Mouse (Mus musculus) hindbrain, embryonic 13.5 days (tissue): ENCODE results near the gene Fam102b. TPM values are rescaled to one million over a fixed set of nuclear protein-coding genes. Genes with fewer than 3 reads are reported as not detected.

Experiments used
- ATAC-seq: fragments of 200-750 bp; cut with Nextera tagmentation; 2 replicates; pipeline ENCODE4 v1.8.0; 2017; ENCODE audit warnings: moderate TSS enrichment; ENCODE audit not compliant: low FRiP score
- H3K27ac ChIP-seq: fragments of 300-500 bp; sonication (generic); 2 replicates; pipeline ENCODE4 v1.5.1; 2015; ENCODE audit warnings: inconsistent platforms, mild to moderate bottlenecking, moderate library complexity
- H3K27me3 ChIP-seq: fragments of 300-500 bp; sonication (generic); 2 replicates; pipeline ENCODE4 v1.6.1; 2015; ENCODE audit warnings: mild to moderate bottlenecking, inconsistent platforms
- H3K36me3 ChIP-seq: fragments of 300-500 bp; sonication (generic); 2 replicates; pipeline ENCODE4 v1.6.1; 2015; ENCODE audit warnings: mild to moderate bottlenecking, inconsistent platforms
- H3K4me1 ChIP-seq: fragments of 300-500 bp; sonication (generic); replicated peaks from 2 replicates; pipeline ENCODE4 v1.6.1; 2015; ENCODE audit warnings: inconsistent platforms
- H3K4me2 ChIP-seq: fragments of 300-500 bp; sonication (generic); 2 replicates; pipeline ENCODE4 v1.6.1; 2015; ENCODE audit warnings: inconsistent platforms, mild to moderate bottlenecking, moderate library complexity
- H3K4me3 ChIP-seq: fragments of 300-500 bp; sonication (generic); 2 replicates; pipeline ENCODE4 v1.5.1; 2015; ENCODE audit warnings: mild to moderate bottlenecking, inconsistent platforms
- H3K9ac ChIP-seq: fragments of 300-500 bp; sonication (generic); 2 replicates; pipeline ENCODE4 v1.6.1; 2015; ENCODE audit warnings: mild to moderate bottlenecking, inconsistent platforms
- H3K9me3 ChIP-seq: fragments of 300-500 bp; sonication (generic); 2 replicates; pipeline ENCODE4 v1.6.1; 2016; ENCODE audit warnings: inconsistent platforms
- WGBS: fragments of 180-500 bp; shearing (Covaris S2); methylation state at CpG from one replicate; pipeline ENCODE4 v1.1.7; 2015; 5-methylcytosine and 5-hydroxymethylcytosine counted together
- polyA plus RNA-seq: library from polyadenylated mRNA; unstranded; fragments of >200 nt; fragmentation: Nextera tagmentation; extraction: Ambion mirVana; gene quantifications from 2 replicates; pipeline ENCODE4 v1.2.1, GENCODE M21; 2015

Fam102b gene
- polyA plus RNA-seq, result 10.0 and 10.1 TPM in 2 replicates

GRCm38 (mm10) chr3:109027515-109027987 lies at the start of gene Fam102b:
Gene Fam102b (minus strand): TSS chr3:109027607.
- H3K27ac ChIP-seq, result peak within 1 kb of the TSS; percentile 90
- no peaks in the 10 kb centered on the region for H3K9me3 ChIP-seq
- peaks cover 34% of the 10 kb centered on the region for H3K4me1 ChIP-seq
- H3K4me3 ChIP-seq, result peak within 1 kb of the TSS; percentile 76
- H3K36me3 ChIP-seq, result no peaks in the 10 kb centered on the region
- no peaks in the 10 kb centered on the region for H3K27me3 ChIP-seq
- H3K9ac ChIP-seq, result peak within 1 kb of the TSS; percentile 88
- H3K4me2 ChIP-seq, result peak within 1 kb of the TSS; percentile 67
- 1% methylated on average over 23 of the region's 54 CpGs for WGBS
- ATAC-seq, result peak; percentile 87

- Histone ChIP-seq H3K27ac (no peak overlapping the region), H3K27me3 (no peaks in the 10 kb centered on the region), H3K9ac (no peak overlapping the region), H3K4me3 (no peak overlapping the region), H3K4me1 (no peaks in the 10 kb centered on the region), H3K9me3 (no peaks in the 10 kb centered on the region), H3K36me3 (no peaks in the 10 kb centered on the region), H3K4me2 (no peak overlapping the region)
- no peak for ATAC-seq
- 2% methylated on average over 6 of the region's 6 CpGs for WGBS
Observed at GRCm38 (mm10) chr3:109062989-109063388, 35.6 kb upstream of the Fam102b start.

- no peak overlapping the region for H3K4me3 ChIP-seq
- H3K9me3 ChIP-seq, result no peaks in the 10 kb centered on the region
- H3K36me3 ChIP-seq, result no peaks in the 10 kb centered on the region
- no peak overlapping the region for H3K27ac ChIP-seq
- 77% methylated on average over 7 of the region's 7 CpGs for WGBS
- H3K9ac ChIP-seq, result no peak overlapping the region
- H3K4me2 ChIP-seq, result no peak overlapping the region
- ATAC-seq, result no peak
- H3K4me1 ChIP-seq, result no peaks in the 10 kb centered on the region
- H3K27me3 ChIP-seq, result no peaks in the 10 kb centered on the region
Observed at GRCm38 (mm10) chr3:109062391-109062790, 35.0 kb upstream of the Fam102b start.

- WGBS, result 78% methylated on average over 8 of the region's 8 CpGs
- H3K27me3 ChIP-seq, result no peaks in the 10 kb centered on the region
- H3K27ac ChIP-seq, result no peak overlapping the region
- no peaks in the 10 kb centered on the region for H3K36me3 ChIP-seq
- no peak overlapping the region for H3K4me3 ChIP-seq
- H3K9ac ChIP-seq, result no peak overlapping the region
- no peak for ATAC-seq
- H3K4me2 ChIP-seq, result no peak overlapping the region
- H3K4me1 ChIP-seq, result no peaks in the 10 kb centered on the region
- H3K9me3 ChIP-seq, result no peaks in the 10 kb centered on the region
Observed at GRCm38 (mm10) chr3:109059903-109060302, 32.5 kb upstream of the Fam102b start.

- Histone ChIP-seq H3K27ac (no peak overlapping the region), H3K4me3 (no peak overlapping the region), H3K36me3 (no peaks in the 10 kb centered on the region), H3K9ac (no peak overlapping the region), H3K4me1 (peaks cover 3% of the 10 kb centered on the region; the same call in 1 of the 2 replicates), H3K27me3 (no peaks in the 10 kb centered on the region), H3K9me3 (no peaks in the 10 kb centered on the region), H3K4me2 (no peak overlapping the region)
- 86% methylated on average over 6 of the region's 6 CpGs for WGBS
- no peak for ATAC-seq
Observed at GRCm38 (mm10) chr3:109051946-109052331, 24.5 kb upstream of the Fam102b start.

GRCm38 (mm10) chr3:109051056-109051945 lies 23.9 kb upstream of the Fam102b start:
- Histone ChIP-seq H3K4me2 (no peak overlapping the region), H3K4me3 (no peak overlapping the region), H3K9ac (no peak overlapping the region), H3K27me3 (no peaks in the 10 kb centered on the region), H3K4me1 (peaks cover 3% of the 10 kb centered on the region; the same call in 1 of the 2 replicates), H3K36me3 (no peaks in the 10 kb centered on the region), H3K27ac (no peak overlapping the region), H3K9me3 (no peaks in the 10 kb centered on the region)
- WGBS, result 61% methylated on average over 11 of the region's 11 CpGs
- ATAC-seq, result no peak

GRCm38 (mm10) chr3:109047707-109048283 lies 20.4 kb upstream of the Fam102b start:
- no peak for ATAC-seq
- Histone ChIP-seq H3K4me2 (no peak overlapping the region), H3K9me3 (no peaks in the 10 kb centered on the region), H3K36me3 (no peaks in the 10 kb centered on the region), H3K27me3 (no peaks in the 10 kb centered on the region), H3K4me1 (peaks cover 3% of the 10 kb centered on the region; the same call in 1 of the 2 replicates), H3K27ac (no peak overlapping the region), H3K9ac (no peak overlapping the region), H3K4me3 (no peak overlapping the region)
- 40% methylated on average over 6 of the region's 6 CpGs for WGBS

- Histone ChIP-seq H3K4me3 (no peak overlapping the region), H3K27me3 (no peaks in the 10 kb centered on the region), H3K4me2 (no peak overlapping the region), H3K4me1 (peaks cover 2% of the 10 kb centered on the region; the same call in 1 of the 2 replicates), H3K9ac (no peak overlapping the region), H3K36me3 (no peaks in the 10 kb centered on the region), H3K27ac (no peak overlapping the region), H3K9me3 (no peaks in the 10 kb centered on the region)
- WGBS, result 93% methylated on average over 3 of the region's 3 CpGs
- ATAC-seq, result no peak
Observed at GRCm38 (mm10) chr3:109046428-109046827, 19.0 kb upstream of the Fam102b start.

- H3K27me3 ChIP-seq, result no peaks in the 10 kb centered on the region
- no peak for ATAC-seq
- H3K4me3 ChIP-seq, result no peak overlapping the region
- H3K27ac ChIP-seq, result no peak overlapping the region
- WGBS, result 45% methylated on average over 7 of the region's 7 CpGs
- H3K4me2 ChIP-seq, result no peak overlapping the region
- no peaks in the 10 kb centered on the region for H3K9me3 ChIP-seq
- no peaks in the 10 kb centered on the region for H3K36me3 ChIP-seq
- no peaks in the 10 kb centered on the region for H3K4me1 ChIP-seq
- H3K9ac ChIP-seq, result no peak overlapping the region
Observed at GRCm38 (mm10) chr3:109043395-109043794, 16.0 kb upstream of the Fam102b start.

GRCm38 (mm10) chr3:109040908-109041307 lies 13.5 kb upstream of the Fam102b start:
- Histone ChIP-seq H3K4me1 (no peaks in the 10 kb centered on the region), H3K9ac (no peak overlapping the region), H3K27ac (no peak overlapping the region), H3K9me3 (no peaks in the 10 kb centered on the region), H3K4me2 (no peak overlapping the region), H3K27me3 (no peaks in the 10 kb centered on the region), H3K4me3 (no peak overlapping the region), H3K36me3 (no peaks in the 10 kb centered on the region)
- ATAC-seq, result no peak
- WGBS, result 84% methylated on average over 4 of the region's 4 CpGs

GRCm38 (mm10) chr3:109034411-109034810 lies 7.0 kb upstream of the Fam102b start:
- whole genome bisulfite sequencing, result 88% methylated on average over 1 of the region's 1 CpGs
- ATAC-seq, result no peak
- Histone ChIP-seq H3K9ac (no peak overlapping the region), H3K36me3 (no peaks in the 10 kb centered on the region), H3K9me3 (no peaks in the 10 kb centered on the region), H3K27ac (no peak overlapping the region), H3K4me3 (no peak overlapping the region), H3K27me3 (no peaks in the 10 kb centered on the region), H3K4me2 (no peak overlapping the region), H3K4me1 (0 out of 2 replicates have a peak, but pooled peaks cover 3% of the 10 kb centered on the region)

GRCm38 (mm10) chr3:109032306-109032705 lies 4.9 kb upstream of the Fam102b start:
- no peak for ATAC-seq
- WGBS, result 71% methylated on average over 2 of the region's 2 CpGs

More at GRCm38 (mm10) chr3:109032306-109032705, 4.9 kb upstream of the Fam102b start:
- Histone ChIP-seq H3K4me3 (no peak overlapping the region), H3K4me2 (no peak overlapping the region), H3K36me3 (no peaks in the 10 kb centered on the region), H3K4me1 (0 out of 2 replicates have a peak, but pooled peaks cover 3% of the 10 kb centered on the region), H3K27ac (no peak overlapping the region), H3K27me3 (no peaks in the 10 kb centered on the region), H3K9ac (no peak overlapping the region), H3K9me3 (no peaks in the 10 kb centered on the region)
